Mouse (Mus musculus) embryonic stem cell, embryonic (primary cell): ENCODE data around the gene Fam178b.

Experiments used
- CTCF ChIA-PET, 4 experiments: fragments of 300-600 bp in 2 of 4; fragments of 350-600 bp in 2 of 4; sonication (Branson Sonifier 250); formaldehyde crosslinking; loops; one replicate each; lab custom pipeline; 2022; ENCODE audit warnings: inconsistent platforms in 2 of 4; lab: Charles Lee
- POLR2A ChIA-PET, 4 experiments: fragments of 300-600 bp in 2 of 4; fragments of 350-600 bp in 2 of 4; sonication (Branson Sonifier 250); formaldehyde crosslinking; loops; one replicate each; lab custom pipeline; 2022; ENCODE audit warnings: antibody characterized with exemption in 4 of 4, inconsistent platforms in 1 of 4; lab: Charles Lee

Fam178b gene

GRCm38 (mm10) chr1:36573524-36573923, 109.5 kb downstream of the Fam178b start:
- POLR2A ChIA-PET: interaction anchor here in 2 of 4 experiments (0.5 to 1.3 kb wide), 4 partner anchors 10 to 95 kb away, joined by 3 to 4 read pairs (median 4); partner anchors contain the start of gene Sema4c (in 1 of the 2)
- CTCF ChIA-PET: interaction anchor here in 2 of 4 experiments (0.6 to 1.8 kb wide), 3 partner anchors 15 to 26 kb away, joined by 3 to 5 read pairs (median 3); partner anchors contain the start of gene Ankrd39 (in 2 of the 2)

- ChIA-PET CTCF (interaction anchor here in 2 of 4 experiments (0.5 to 1.8 kb wide), 2 partner anchors 25 to 667 kb away, joined by 5 read pairs; partner anchors contain the start of gene Ankrd39 (in 1 of the 2)), POLR2A (interaction anchor here in 1 of 4 experiments (0.6 to 7.3 kb wide), 2 partner anchors 14 to 26 kb away, joined by 4 to 57 read pairs; partner anchors contain the start of genes Ankrd39 and Sema4c)
Measured at GRCm38 (mm10) chr1:36572709-36573108, 110.3 kb downstream of the Fam178b start.

- ChIA-PET POLR2A (interaction anchor here in 2 of 4 experiments (0.6 to 7.3 kb wide), 6 partner anchors 7 to 110 kb away, joined by 3 to 57 read pairs (median 7); partner anchors contain the start of genes Ankrd39 (in 1 of the 2), Fam178b (in 1 of the 2) and Sema4c (in 1 of the 2)), CTCF (interaction anchor here in 3 of 4 experiments (0.5 to 1.8 kb wide), 4 partner anchors 25 to 668 kb away, joined by 3 to 5 read pairs (median 5); partner anchors contain the start of genes Ankrd23 (in 1 of the 3) and Ankrd39 (in 1 of the 3))
Measured at GRCm38 (mm10) chr1:36572140-36572700, 110.8 kb downstream of the Fam178b start.

GRCm38 (mm10) chr1:36571627-36572026, 111.4 kb downstream of the Fam178b start:
- ChIA-PET CTCF (interaction anchor here in 2 of 4 experiments (0.6 to 1.9 kb wide), 2 partner anchors 24 to 44 kb away, joined by 5 to 6 read pairs; partner anchors contain the start of gene Ankrd39 (in 1 of the 2)), POLR2A (interaction anchor here in 2 of 4 experiments (0.9 to 7.3 kb wide), 9 partner anchors 7 to 123 kb away, joined by 3 to 57 read pairs (median 10); partner anchors contain the start of genes Sema4c (in 2 of the 2) and Fam178b (in 1 of the 2))

- CTCF ChIA-PET: interaction anchor here in 2 of 4 experiments (0.6 to 3.4 kb wide), 6 partner anchors 10 to 114 kb away, joined by 3 to 28 read pairs (median 4); partner anchors contain the start of gene Ankrd39 (in 2 of the 2)
- POLR2A ChIA-PET: interaction anchor here (0.6 to 7.3 kb wide), 20 partner anchors 9 to 247 kb away, joined by 3 to 57 read pairs (median 4); partner anchors contain the start of genes Sema4c (in 2 of the 4) and Ankrd39 (in 1 of the 4)
Measured at GRCm38 (mm10) chr1:36570320-36570719, 112.7 kb downstream of the Fam178b start.

GRCm38 (mm10) chr1:36569694-36570276, 113.2 kb downstream of the Fam178b start:
- CTCF ChIA-PET: interaction anchor here in 2 of 4 experiments (0.6 to 3.7 kb wide), 9 partner anchors 10 to 114 kb away, joined by 3 to 28 read pairs (median 4); partner anchors contain the start of genes Ankrd39 (in 2 of the 2) and Sema4c (in 1 of the 2)
- POLR2A ChIA-PET: interaction anchor here (0.6 to 7.3 kb wide), 19 partner anchors 8 to 111 kb away, joined by 3 to 57 read pairs (median 5); partner anchors contain the start of genes Sema4c (in 2 of the 4) and Ankrd39 (in 1 of the 4)

GRCm38 (mm10) chr1:36568776-36569175, 114.2 kb downstream of the Fam178b start:
- ChIA-PET POLR2A (interaction anchor here (0.6 to 7.3 kb wide), 23 partner anchors 8 to 1296 kb away, joined by 3 to 57 read pairs (median 4); partner anchors contain the start of genes Sema4c (in 3 of the 4) and Ankrd39 (in 1 of the 4)), CTCF (interaction anchor here in 3 of 4 experiments (0.5 to 3.7 kb wide), 10 partner anchors 10 to 175 kb away, joined by 3 to 28 read pairs (median 4); partner anchors contain the start of genes Ankrd39 (in 2 of the 3) and Sema4c (in 1 of the 3))

- CTCF ChIA-PET: interaction anchor here in 3 of 4 experiments (0.5 to 3.7 kb wide), 9 partner anchors 9 to 175 kb away, joined by 3 to 28 read pairs (median 5); partner anchors contain the start of genes Ankrd39 (in 3 of the 3) and Sema4c (in 1 of the 3)
- POLR2A ChIA-PET: interaction anchor here (0.6 to 7.3 kb wide), 23 partner anchors 9 to 1296 kb away, joined by 3 to 57 read pairs (median 4); partner anchors contain the start of genes Sema4c (in 3 of the 4) and Ankrd39 (in 1 of the 4)
Measured at GRCm38 (mm10) chr1:36567818-36568603, 115.0 kb downstream of the Fam178b start.

- POLR2A ChIA-PET: interaction anchor here in 2 of 4 experiments (0.7 to 7.3 kb wide), 9 partner anchors 8 to 49 kb away, joined by 3 to 57 read pairs (median 3); partner anchors contain the start of genes Sema4c (in 2 of the 2) and Ankrd39 (in 1 of the 2)
- CTCF ChIA-PET: interaction anchor here (0.7 to 3.7 kb wide), 7 partner anchors 9 to 686 kb away, joined by 3 to 18 read pairs (median 3); partner anchors contain the start of genes Ankrd39 (in 1 of the 4) and Sema4c (in 1 of the 4)
Measured at GRCm38 (mm10) chr1:36566425-36566824, 116.6 kb downstream of the Fam178b start.

GRCm38 (mm10) chr1:36564101-36564500, 118.9 kb downstream of the Fam178b start:
- ChIA-PET POLR2A (interaction anchor here in 1 of 4 experiments (1.2 to 1.5 kb wide), 2 partner anchors 16 to 31 kb away, joined by 3 to 4 read pairs; no protein-coding TSS in a partner anchor), CTCF (interaction anchor here in 2 of 4 experiments (0.9 to 1.6 kb wide), 2 partner anchors 17 kb away, joined by 4 read pairs; partner anchors contain the start of gene Ankrd39 (in 2 of the 2))

GRCm38 (mm10) chr1:36563632-36564031, 119.4 kb downstream of the Fam178b start:
- CTCF ChIA-PET: interaction anchor here in 2 of 4 experiments (0.9 to 2.8 kb wide), 3 partner anchors 16 to 17 kb away, joined by 4 to 8 read pairs (median 4); partner anchors contain the start of gene Ankrd39 (in 2 of the 2)

GRCm38 (mm10) chr1:36563197-36563596, 119.8 kb downstream of the Fam178b start:
- POLR2A ChIA-PET: interaction anchor here in 2 of 4 experiments (0.6 to 2.6 kb wide), 5 partner anchors 8 to 17 kb away, joined by 3 to 10 read pairs (median 4); partner anchors contain the start of gene Ankrd39 (in 1 of the 2)
- CTCF ChIA-PET: interaction anchor here in 2 of 4 experiments (1.6 to 2.8 kb wide), 2 partner anchors 16 to 17 kb away, joined by 4 to 8 read pairs; partner anchors contain the start of gene Ankrd39 (in 2 of the 2)

More at GRCm38 (mm10) chr1:36563632-36564031, 119.4 kb downstream of the Fam178b start:
- POLR2A ChIA-PET: interaction anchor here in 2 of 4 experiments (0.8 to 1.5 kb wide), 4 partner anchors 10 to 32 kb away, joined by 3 to 4 read pairs (median 4); partner anchors contain the start of gene Ankrd39 (in 1 of the 2)

GRCm38 (mm10) chr1:36562388-36562787, 120.6 kb downstream of the Fam178b start:
- CTCF ChIA-PET: interaction anchor here (1.4 to 2.8 kb wide), 4 partner anchors 15 to 16 kb away, joined by 3 to 8 read pairs (median 4); partner anchors contain the start of gene Ankrd39 (in 4 of the 4)
- POLR2A ChIA-PET: interaction anchor here in 2 of 4 experiments (0.6 to 2.6 kb wide), 3 partner anchors 8 to 178 kb away, joined by 3 to 10 read pairs (median 3); no protein-coding TSS in a partner anchor

GRCm38 (mm10) chr1:36560903-36561302, 122.1 kb downstream of the Fam178b start:
- POLR2A ChIA-PET: interaction anchor here in 2 of 4 experiments (0.6 to 5.6 kb wide), 4 partner anchors 8 to 237 kb away, joined by 3 to 57 read pairs (median 8); partner anchors contain the start of gene Ankrd39 (in 1 of the 2)
- CTCF ChIA-PET: interaction anchor here in 3 of 4 experiments (1.4 to 2.8 kb wide), 4 partner anchors 14 to 186 kb away, joined by 3 to 8 read pairs (median 4); partner anchors contain the start of gene Ankrd39 (in 3 of the 3)

- POLR2A ChIA-PET: interaction anchor here in 3 of 4 experiments (1.1 to 5.6 kb wide), 12 partner anchors 9 to 124 kb away, joined by 3 to 57 read pairs (median 8); partner anchors contain the start of gene Fam178b (in 1 of the 3)
- CTCF ChIA-PET: interaction anchor here (0.9 to 5.5 kb wide), 5 partner anchors 12 to 125 kb away, joined by 3 to 92 read pairs (median 25); partner anchors contain the start of gene Ankrd39 (in 4 of the 4)
Measured at GRCm38 (mm10) chr1:36559888-36560287, 123.1 kb downstream of the Fam178b start.
